Mouse (Mus musculus) lung, postnatal 36 days (tissue): ENCODE data around the gene Cep104.

Source experiments
- DNase-seq: peaks from one replicate; pipeline ENCODE4 v3.0.0; 2022; ENCODE audit warnings: mixed read lengths

The Cep104 gene

GRCm38 (mm10) chr4:154053065-154053464 is 78.1 kb downstream of the Cep104 start:
- DNase-seq = no peak

DNA sequence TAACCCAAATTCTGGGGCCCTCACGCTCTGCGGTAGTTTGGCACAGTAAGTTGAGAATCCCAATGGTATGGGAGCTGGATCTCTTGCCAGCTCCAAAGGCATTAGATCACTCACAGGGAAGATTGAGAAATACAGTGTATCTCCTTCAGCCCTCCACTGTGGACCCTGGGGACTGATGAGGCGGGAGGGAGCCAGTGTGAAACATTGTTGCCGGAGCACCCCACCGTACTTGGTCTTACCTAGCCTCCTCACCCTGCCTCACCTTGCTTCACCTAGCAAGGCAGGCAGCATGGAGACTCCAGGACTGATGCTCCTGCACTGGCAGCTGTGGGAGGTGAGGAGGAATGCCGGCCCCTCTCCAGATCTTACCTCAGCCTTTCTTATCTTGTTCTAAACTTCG is 80.5 kb downstream of the Cep104 start:
- DNase-seq = no peak

- no peak for DNase-seq
These were observed 81.1 kb downstream of the Cep104 start for GRCm38 (mm10) chr4:154056046-154056445.

- no peak for DNase-seq
These were observed 81.7 kb downstream of the Cep104 start for GRCm38 (mm10) chr4:154056661-154057060.

DNA sequence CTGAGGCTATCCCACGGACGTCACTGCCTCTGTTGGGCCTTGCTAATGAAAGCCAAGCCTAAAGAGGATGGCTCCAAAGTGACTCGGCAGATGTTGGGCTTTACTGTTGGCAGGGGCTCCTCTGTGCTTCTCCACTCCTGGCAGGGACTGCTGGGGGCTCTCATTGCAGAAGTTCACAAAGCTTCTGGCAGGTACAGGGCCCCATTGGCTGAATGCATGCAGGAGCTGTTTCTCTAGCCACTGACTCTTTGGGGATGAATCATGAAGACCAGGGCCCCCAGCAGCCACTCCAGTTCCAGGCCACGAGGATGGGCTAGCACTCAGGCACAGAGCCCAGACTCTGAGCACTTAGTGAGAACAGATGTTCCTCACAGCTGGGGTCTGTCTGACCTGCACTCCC is 82.7 kb downstream of the Cep104 start:
- no peak for DNase-seq
